ENCODE assay signal across 9 mouse cellular contexts in genomic region chr17:5286571-5287209, GRCm38 (mm10).
A peak's percentile ranks its signal among the peaks of the same experiment; 100 is the strongest.
DNase-seq lines count a peak whose midpoint lies in the region; ATAC-seq and TF ChIP-seq lines count a peak whose summit lies in the region.
"Had no signal": no experiment of that assay in that cellular context is flagged by ENCODE, and none has a peak within 500 bp of the region (broad histone marks: within the 10 kb centered on the region; RNA-seq: fewer than 3 reads in every experiment).

No protein-coding gene starts in this region.

- H3K27me3 ChIP-seq in midbrain, embryonic 12.5 days: no peaks in the 10 kb centered on the region
- no peaks in the 10 kb centered on the region for H3K27me3 ChIP-seq in midbrain, embryonic 10.5 days (ENCODE audit: low read depth, poor library complexity, severe bottlenecking)
- no peaks in the 10 kb centered on the region for H3K27me3 ChIP-seq in neural tube, embryonic 13.5 days
- H3K27me3 ChIP-seq: liver, embryonic 13.5 days had no signal

- H3K36me3 ChIP-seq in midbrain, embryonic 12.5 days: peaks cover 12% of the 10 kb centered on the region
- H3K36me3 ChIP-seq in midbrain, embryonic 10.5 days: peaks cover 34% of the 10 kb centered on the region
- peaks cover 20% of the 10 kb centered on the region for H3K36me3 ChIP-seq in neural tube, embryonic 13.5 days

- no peak overlapping the region for H3K4me2 ChIP-seq in midbrain, embryonic 12.5 days (replicated peaks)
- H3K4me2 ChIP-seq in neural tube, embryonic 13.5 days: 0 out of 2 replicates have a peak overlapping the region, but pooled peaks have one; percentile 7
- H3K4me2 ChIP-seq: liver, embryonic 13.5 days had no signal

- no peak overlapping the region for H3K4me3 ChIP-seq in midbrain, embryonic 12.5 days
- no peak overlapping the region for H3K4me3 ChIP-seq in midbrain, embryonic 10.5 days
- H3K4me3 ChIP-seq in neural tube, embryonic 13.5 days: no peak overlapping the region
- no peak overlapping the region for H3K4me3 ChIP-seq in lung, adult 2 months (replicated peaks; ENCODE audit: extremely low read depth, low read depth, low read length)
- H3K4me3 ChIP-seq: liver, embryonic 13.5 days had no signal

- H3K4me1 ChIP-seq in midbrain, embryonic 12.5 days: peaks cover 31% of the 10 kb centered on the region
- peaks cover 15% of the 10 kb centered on the region; the same call in 1 of the 2 replicates for H3K4me1 ChIP-seq in midbrain, embryonic 10.5 days
- peaks cover 57% of the 10 kb centered on the region for H3K4me1 ChIP-seq in neural tube, embryonic 13.5 days (replicated peaks)
- peaks cover 3% of the 10 kb centered on the region; the same call in 1 of the 2 replicates for H3K4me1 ChIP-seq in lung, adult 2 months (ENCODE audit: control insufficient read depth, insufficient read depth, low read length)

- H3K9me3 ChIP-seq in midbrain, embryonic 12.5 days: no peaks in the 10 kb centered on the region
- no peaks in the 10 kb centered on the region for H3K9me3 ChIP-seq in midbrain, embryonic 10.5 days (replicated peaks)
- H3K9me3 ChIP-seq in neural tube, embryonic 13.5 days: no peaks in the 10 kb centered on the region
- H3K9me3 ChIP-seq: liver, embryonic 13.5 days had no signal

- WGBS in midbrain, embryonic 12.5 days: 73% methylated on average over 15 of the region's 15 CpGs
- 93% methylated on average over 15 of the region's 15 CpGs for WGBS in midbrain, embryonic 10.5 days
- WGBS in neural tube, embryonic 13.5 days: 47% methylated on average over 15 of the region's 15 CpGs
- 74% methylated on average over 15 of the region's 15 CpGs for WGBS in lung, adult 2 months

- H3K9ac ChIP-seq in midbrain, embryonic 12.5 days (replicated peaks): no peak overlapping the region
- no peak overlapping the region for H3K9ac ChIP-seq in neural tube, embryonic 13.5 days
- H3K9ac ChIP-seq: liver, embryonic 13.5 days had no signal

- ATAC-seq in midbrain, embryonic 12.5 days (ENCODE audit: low FRiP score, low read depth): no peak
- ATAC-seq in neural tube, embryonic 13.5 days (ENCODE audit: low read depth): peak; percentile 51; the same call in 1 of the 2 replicates
- ATAC-seq in megakaryocyte-erythroid progenitor cell, adult 5-6 weeks (replicated peaks; ENCODE audit: low FRiP score, low TSS enrichment, poor library complexity, severe bottlenecking): no peak

- no peak for TF ChIP-seq POLR2A in lung, adult 2 months (IDR thresholded peaks at IDR 0.05; ENCODE audit: borderline replicate concordance, extremely low read depth, low read depth, low read length)

- H3K27ac ChIP-seq in midbrain, embryonic 12.5 days (replicated peaks): 0 out of 2 replicates have a peak overlapping the region, but pooled peaks have one; percentile 17
- H3K27ac ChIP-seq in midbrain, embryonic 10.5 days (replicated peaks): no peak overlapping the region
- peak overlapping the region; percentile 74 for H3K27ac ChIP-seq in neural tube, embryonic 13.5 days (replicated peaks)
- H3K27ac ChIP-seq: liver, embryonic 13.5 days had no signal

- DNase-seq in midbrain, embryonic 10.5 days (ENCODE audit: low spot score): no peak
- DNase-seq in cerebellum, postnatal 14 days: peak; percentile 80 to 82
- DNase-seq in layer of hippocampus, adult 11-12 months (ENCODE audit: low spot score): peak; percentile 83
- DNase-seq in lung, postnatal 10 days: no peak
- DNase-seq in lung, adult 2 months: no peak
- DNase-seq: liver, embryonic 13.5 days had no signal

- no peak for TF ChIP-seq CTCF in lung, adult 2 months (IDR thresholded peaks at IDR 0.05; ENCODE audit: insufficient read depth, low read length)

Comparison
In these comparisons a context has a peak if more than half of its experiments do, and no peak if none do; other contexts are left out.
1. DNase-seq: peak in cerebellum, postnatal 14 days (2 of 2) and layer of hippocampus, adult 11-12 months (single experiment); none in midbrain, embryonic 10.5 days (single experiment), lung, postnatal 10 days (single experiment) and lung, adult 2 months (single experiment).